Mouse (Mus musculus) CH12.LX (cell line): Measurements from ENCODE around the gene Oxsr1. TPM values are rescaled to one million over a fixed set of nuclear protein-coding genes. Genes with fewer than 3 reads are reported as not detected.

Experiments
- DNase-seq: peaks from one replicate; pipeline ENCODE4 v3.0.0-alpha.2; 2013; ENCODE audit errors: extremely low read depth
- H3K27ac ChIP-seq: 2 replicates; pipeline ENCODE4 v1.5.1; 2012; ENCODE audit warnings: low read depth, mild to moderate bottlenecking, control low read depth, moderate library complexity; ENCODE audit not compliant: insufficient read depth
- H3K27me3 ChIP-seq: replicated peaks from 2 replicates; pipeline ENCODE3; 2012; ENCODE audit warnings: inconsistent platforms
- H3K36me3 ChIP-seq, 2 experiments: replicated peaks in 1 of 2; 2 replicates each; pipeline versions ENCODE3 to v1.6.1; 2012; ENCODE audit warnings: inconsistent platforms in 1 of 2, low read length in 1 of 2, mild to moderate bottlenecking in 1 of 2, mixed read lengths in 1 of 2, moderate library complexity in 1 of 2; ENCODE audit not compliant: control insufficient read depth in 1 of 2, insufficient read depth in 1 of 2
- H3K4me1 ChIP-seq, 2 experiments: 2 replicates each; pipeline ENCODE4 v1.6.1; 2012; ENCODE audit warnings: inconsistent platforms in 1 of 2, moderate library complexity in 1 of 2; ENCODE audit not compliant: insufficient read depth in 2 of 2, control insufficient read depth in 1 of 2
- H3K4me2 ChIP-seq: 2 replicates; pipeline ENCODE4 v1.6.1; 2012; ENCODE audit warnings: low read depth, mild to moderate bottlenecking, control low read depth; ENCODE audit not compliant: poor library complexity, insufficient read depth, severe bottlenecking
- H3K4me3 ChIP-seq, 3 experiments: fragments of 150-350 bp in 1 of 3; sonication (generic) in 1 of 3; replicated peaks in 1 of 3; 2 replicates each; pipeline versions ENCODE3 to v1.5.1; 2011 to 2012; ENCODE audit warnings: low read depth in 2 of 3, low read length in 2 of 3, mild to moderate bottlenecking in 2 of 3, moderate library complexity in 2 of 3, control low read depth in 1 of 3, improper control_type of control experiment in 1 of 3, inconsistent platforms in 1 of 3, mixed read lengths in 1 of 3; ENCODE audit not compliant: poor library complexity in 1 of 3
- H3K79me2 ChIP-seq: replicated peaks from 2 replicates; pipeline ENCODE4 v1.6.1; 2012; ENCODE audit warnings: mild to moderate bottlenecking, moderate library complexity; ENCODE audit not compliant: control insufficient read depth, poor library complexity, insufficient read depth, severe bottlenecking; ENCODE audit errors: extremely low read depth
- H3K9ac ChIP-seq: 2 replicates; pipeline ENCODE4 v1.6.1; 2012; ENCODE audit warnings: low read depth, mild to moderate bottlenecking, control low read depth, moderate library complexity; ENCODE audit not compliant: insufficient read depth
- H3K9me3 ChIP-seq: replicated peaks from 2 replicates; pipeline ENCODE3; 2012; ENCODE audit warnings: low read length, inconsistent platforms, mixed read lengths
- BHLHE40 ChIP-seq: IDR thresholded peaks from 2 replicates; pipeline ENCODE4 v1.6.1; 2011; ENCODE audit warnings: mild to moderate bottlenecking, low read depth, low read length, improper control_type of control experiment
- CHD1 ChIP-seq: IDR thresholded peaks from 2 replicates; pipeline ENCODE4 v1.6.1; 2012; ENCODE audit warnings: low read depth, low read length, improper control_type of control experiment, inconsistent platforms
- CHD2 ChIP-seq: IDR thresholded peaks from 2 replicates; pipeline ENCODE4 v1.6.1; 2011; ENCODE audit warnings: low read length, improper control_type of control experiment
- CTCF ChIP-seq, 2 experiments: IDR thresholded peaks in 1 of 2; conservative IDR thresholded peaks in 1 of 2; 2 replicates each; pipeline ENCODE4 v1.5.1; 2011 to 2012; ENCODE audit warnings: low read depth in 2 of 2, low read length in 2 of 2, improper control_type of control experiment in 1 of 2, inconsistent platforms in 1 of 2, mild to moderate bottlenecking in 1 of 2, moderate library complexity in 1 of 2
- GABPA ChIP-seq: IDR thresholded peaks from 2 replicates; pipeline ENCODE4 v1.6.1; 2012; ENCODE audit warnings: low read depth, low read length, improper control_type of control experiment, inconsistent platforms; ENCODE audit not compliant: insufficient replicate concordance
- HCFC1 ChIP-seq: IDR thresholded peaks from 2 replicates; pipeline ENCODE4 v1.6.1; 2012; ENCODE audit warnings: low read depth, mild to moderate bottlenecking, inconsistent platforms, low read length, improper control_type of control experiment
- IRF4 ChIP-seq: IDR thresholded peaks from 2 replicates; pipeline ENCODE4 v1.6.1; 2014; ENCODE audit warnings: low read depth, mild to moderate bottlenecking, inconsistent platforms, low read length, improper control_type of control experiment
- JUN ChIP-seq: IDR thresholded peaks from 2 replicates; pipeline ENCODE4 v1.6.1; 2011; ENCODE audit warnings: low read depth, mild to moderate bottlenecking, low read length, improper control_type of control experiment, moderate library complexity; ENCODE audit not compliant: insufficient read depth
- MAZ ChIP-seq: IDR thresholded peaks from 2 replicates; pipeline ENCODE4 v1.6.1; 2012; ENCODE audit warnings: low read depth, mild to moderate bottlenecking, inconsistent platforms, low read length, improper control_type of control experiment, moderate library complexity
- MEF2A ChIP-seq: IDR thresholded peaks from 2 replicates; pipeline ENCODE4 v1.6.1; 2014; ENCODE audit warnings: low read depth, mild to moderate bottlenecking, inconsistent platforms, low read length, improper control_type of control experiment, borderline replicate concordance
- MYC ChIP-seq: IDR thresholded peaks from 2 replicates; pipeline ENCODE4 v1.6.1; 2011; ENCODE audit warnings: low read depth, mild to moderate bottlenecking, improper control_type of control experiment, low read length
- PAX5 ChIP-seq: IDR thresholded peaks from 2 replicates; pipeline ENCODE4 v1.6.1; 2012; ENCODE audit warnings: low read length, inconsistent platforms, mixed read lengths
- RAD21 ChIP-seq: IDR thresholded peaks from 2 replicates; pipeline ENCODE4 v1.6.1; 2011; ENCODE audit warnings: low read depth, mild to moderate bottlenecking, low read length, improper control_type of control experiment, moderate library complexity
- TBP ChIP-seq: conservative IDR thresholded peaks from 2 replicates; pipeline ENCODE4 v1.6.1; 2011; ENCODE audit warnings: low read depth, low read length, improper control_type of control experiment
- UBTF ChIP-seq: IDR thresholded peaks from 2 replicates; pipeline ENCODE4 v1.6.1; 2012; ENCODE audit warnings: low read depth, mild to moderate bottlenecking, inconsistent platforms, low read length, improper control_type of control experiment, moderate library complexity
- USF1 ChIP-seq: IDR thresholded peaks from 2 replicates; pipeline ENCODE4 v1.6.1; 2014; ENCODE audit warnings: low read depth, mild to moderate bottlenecking, inconsistent platforms, low read length, improper control_type of control experiment
- USF2 ChIP-seq: conservative IDR thresholded peaks from 2 replicates; pipeline ENCODE4 v1.6.1; 2011; ENCODE audit warnings: low read depth, low read length, improper control_type of control experiment
- ZC3H11A ChIP-seq: IDR thresholded peaks from 2 replicates; pipeline ENCODE4 v1.6.1; 2012; ENCODE audit warnings: low read depth, mild to moderate bottlenecking, inconsistent platforms, low read length, improper control_type of control experiment
- ZKSCAN1 ChIP-seq: IDR thresholded peaks from 2 replicates; pipeline ENCODE4 v1.6.1; 2012; ENCODE audit warnings: low read depth, inconsistent platforms, low read length, improper control_type of control experiment, borderline replicate concordance
- ZMIZ1 ChIP-seq: IDR thresholded peaks from 2 replicates; pipeline ENCODE4 v1.6.1; 2012; ENCODE audit warnings: low read depth, mild to moderate bottlenecking, inconsistent platforms, low read length, improper control_type of control experiment
- ZNF384 ChIP-seq: IDR thresholded peaks from 2 replicates; pipeline ENCODE4 v1.6.1; 2012; ENCODE audit warnings: low read depth, low read length, improper control_type of control experiment, inconsistent platforms
- dilution Hi-C: fragments of 300-500 bp; cut with MboI; formaldehyde crosslinking; loops from 2 replicates; pipeline ENCODE4 v1.14.3; 2020; ENCODE audit warnings: low sequenced_read_pairs; ENCODE audit not compliant: extremely low pct_unique_long_range_greater_than_20kb, extremely low pct_ligation_motif_present
- in situ Hi-C: fragments of 300-500 bp; cut with MboI; formaldehyde crosslinking; loops from 3 replicates; pipeline ENCODE4 v1.14.3; 2019; ENCODE audit warnings: low sequenced_read_pairs, low pct_ligation_motif_present, low pct_unique_long_range_greater_than_20kb, mixed read lengths
- polyA plus RNA-seq: library from polyadenylated mRNA; unstranded; fragments of >175 nt; gene quantifications from 2 replicates; pipeline ENCODE4 v1.2.1, GENCODE M21; 2012; ENCODE audit warnings: low read depth; ENCODE audit not compliant: insufficient read length
- total RNA-seq, 2 experiments: library from RNA; depleted of rRNA; stranded (reverse); fragments of 300-350 nt in 1 of 2; fragments of >200 nt in 1 of 2; gene quantifications; 2 replicates each; pipeline ENCODE4 v1.2.3; 2012 to 2014

Oxsr1 gene
- total and polyA plus RNA-seq, 3 experiments: 22.1 to 36.1 (median 33.3) TPM

DNA sequence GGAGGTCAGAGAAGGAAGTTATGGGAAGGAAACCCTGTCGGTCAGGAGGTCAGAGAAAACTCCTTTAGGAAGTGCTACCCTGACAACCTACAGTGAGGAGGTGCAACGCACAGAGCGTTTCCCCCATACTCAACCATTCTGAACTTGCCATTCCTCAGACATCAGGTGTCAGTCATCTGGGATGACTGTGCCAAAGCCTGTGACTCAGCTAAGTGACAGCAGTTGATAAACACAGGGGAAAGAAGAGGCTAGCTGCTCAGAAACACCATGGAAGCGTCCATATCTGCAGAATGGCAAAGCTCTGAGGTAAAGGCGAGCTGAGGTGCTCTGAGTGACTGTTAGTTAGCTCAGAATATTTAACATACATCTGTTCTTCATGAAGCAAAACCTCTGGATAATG lies 64.1 kb downstream of the Oxsr1 start:
- in situ Hi-C loops: no loop called here
- dilution Hi-C loops: no loop called here
- no peak for TF ChIP-seq MAZ
- no peak for TF ChIP-seq MYC
- no peak for TF ChIP-seq ZKSCAN1
- no peak for TF ChIP-seq RAD21
- TF ChIP-seq MEF2A: no peak
- no peak for TF ChIP-seq HCFC1
- no peak for TF ChIP-seq GABPA
- TF ChIP-seq ZMIZ1: no peak
- no peak for TF ChIP-seq PAX5
- no peak for TF ChIP-seq CHD1
- TF ChIP-seq IRF4: no peak
- TF ChIP-seq USF2: no peak
- TF ChIP-seq USF1: no peak
- no peak for TF ChIP-seq CTCF (conservative IDR thresholded peaks at IDR 0.05 in 1 of 2, IDR thresholded peaks at IDR 0.05 in 1 of 2; ENCODE audit: low read depth in 2 of 2, low read length in 2 of 2)
- TF ChIP-seq TBP: no peak
- TF ChIP-seq UBTF: no peak
- no peak for TF ChIP-seq CHD2
- TF ChIP-seq BHLHE40: no peak

DNA sequence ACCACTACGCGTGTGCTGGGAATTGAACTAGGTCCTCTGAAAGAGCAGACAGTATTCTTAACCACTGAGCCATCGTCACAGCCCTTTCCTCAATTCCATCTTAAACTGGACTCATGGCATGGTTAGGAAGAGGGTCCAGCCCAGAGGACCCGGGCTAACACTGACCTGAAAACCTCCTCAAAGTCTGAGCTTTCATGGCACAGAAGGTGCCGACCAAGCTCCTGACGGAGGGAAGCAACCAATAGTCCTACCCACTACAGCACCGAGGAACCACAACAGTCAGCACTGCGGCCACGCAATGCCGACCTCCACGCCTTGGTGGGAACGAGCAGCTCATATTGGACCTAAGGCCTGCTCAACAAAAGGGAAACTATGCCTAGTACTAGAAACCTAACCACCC lies 66.1 kb downstream of the Oxsr1 start:
- H3K9ac ChIP-seq: no peak overlapping the region
- H3K27me3 ChIP-seq: no peaks in the 10 kb centered on the region
- DNase-seq: no peak
- H3K36me3 ChIP-seq: peaks cover 20 to 51% of the 10 kb centered on the region in 2 experiments
- no peak overlapping the region for H3K27ac ChIP-seq
- no peaks in the 10 kb centered on the region for H3K79me2 ChIP-seq
- no peaks in the 10 kb centered on the region for H3K9me3 ChIP-seq
- in situ Hi-C loops: no loop called here
- dilution Hi-C loops: no loop called here
- H3K4me1 ChIP-seq: peaks cover 9 to 64% of the 10 kb centered on the region in 2 experiments
- H3K4me3 ChIP-seq: no peak overlapping the region
- TF ChIP-seq IRF4 (no peak), JUN (no peak), ZNF384 (no peak), ZC3H11A (no peak), USF1 (no peak), CHD1 (no peak), PAX5 (no peak), USF2 (no peak)
- TF ChIP-seq, all 38 proteins: peak for 0
- H3K4me2 ChIP-seq: no peak overlapping the region

More for the DNA sequence above, 64.1 kb downstream of the Oxsr1 start:
- H3K4me1 ChIP-seq: peaks cover 18 to 76% of the 10 kb centered on the region in 2 experiments
- H3K79me2 ChIP-seq: no peaks in the 10 kb centered on the region
- H3K9me3 ChIP-seq: no peaks in the 10 kb centered on the region
- no peaks in the 10 kb centered on the region for H3K27me3 ChIP-seq
- peaks cover 17 to 41% of the 10 kb centered on the region in 2 experiments for H3K36me3 ChIP-seq
- H3K9ac ChIP-seq: no peak overlapping the region
- H3K4me3 ChIP-seq: no peak overlapping the region
- no peak for DNase-seq
- H3K4me2 ChIP-seq: no peak overlapping the region
- H3K27ac ChIP-seq: no peak overlapping the region
